Comparison of ENCODE assay signal across 9 mouse cellular contexts in the genomic region with DNA sequence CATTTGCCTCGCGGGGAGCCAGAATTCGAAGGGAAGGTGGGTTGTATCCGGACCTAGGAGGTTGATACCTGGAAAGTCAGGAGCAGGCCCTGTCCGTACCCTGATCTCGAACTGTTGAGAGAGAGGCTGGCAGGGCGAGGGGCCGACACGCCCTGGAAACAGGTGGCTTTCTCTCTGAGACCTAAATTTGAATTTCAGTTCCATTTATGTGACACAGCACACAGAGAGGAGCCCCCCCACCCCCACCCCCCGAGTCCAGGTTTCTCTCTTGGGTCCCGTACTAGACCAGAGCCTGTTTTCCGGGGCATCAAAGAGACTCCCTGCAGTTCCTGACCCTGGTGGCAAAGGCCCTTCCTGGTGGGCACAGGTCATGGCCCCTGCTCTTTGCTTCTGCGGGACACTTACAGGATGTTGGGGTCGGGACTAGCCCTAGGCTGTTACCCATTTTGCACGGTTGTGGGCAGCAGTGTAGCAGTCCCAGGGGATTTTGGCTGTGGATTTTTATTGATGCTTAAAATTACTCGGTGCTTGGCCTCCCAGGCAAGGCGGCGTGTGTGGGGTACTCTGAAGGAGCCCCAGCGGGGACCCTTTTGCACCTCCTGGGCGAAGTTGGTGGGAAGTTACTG. TPM values are rescaled to one million over a fixed set of nuclear protein-coding genes. Genes with fewer than 3 reads are reported as not detected.
DNase-seq lines count a peak whose midpoint lies in the region; ATAC-seq and TF ChIP-seq lines count a peak whose summit lies in the region.
"Had no signal": no experiment of that assay in that cellular context is flagged by ENCODE, and none has a peak within 500 bp of the region (broad histone marks: within the 10 kb centered on the region; RNA-seq: fewer than 3 reads in every experiment).

No protein-coding gene starts in this region.

- WGBS in heart, embryonic 13.5 days, result 21% methylated on average over 20 of the region's 20 CpGs
- 9% methylated on average over 20 of the region's 20 CpGs for WGBS in hindbrain, embryonic 11.5 days
- WGBS in midbrain, embryonic 11.5 days, result 11% methylated on average over 20 of the region's 20 CpGs

- ATAC-seq in heart, embryonic 13.5 days (ENCODE audit: extremely low read depth, insufficient number of reproducible peaks, low FRiP score, low TSS enrichment), result no peak
- no peak for ATAC-seq in hindbrain, embryonic 11.5 days (ENCODE audit: low FRiP score)
- ATAC-seq in midbrain, embryonic 11.5 days (ENCODE audit: low FRiP score), result no peak
- ATAC-seq: CD4-positive, CD25-positive, alpha-beta regulatory T cell, adult 4 months had no signal

- no peak overlapping the region for H3K27ac ChIP-seq in heart, embryonic 13.5 days (replicated peaks)
- H3K27ac ChIP-seq in hindbrain, embryonic 11.5 days (ENCODE audit: low read depth, low read length), result no peak overlapping the region
- H3K27ac ChIP-seq in midbrain, embryonic 11.5 days (ENCODE audit: low read depth, low read length), result no peak overlapping the region

- no peaks in the 10 kb centered on the region for H3K36me3 ChIP-seq in heart, embryonic 13.5 days
- H3K36me3 ChIP-seq in E14TG2a.4 (ENCODE audit: insufficient read depth, low read length), result no peaks in the 10 kb centered on the region
- H3K36me3 ChIP-seq in hindbrain, embryonic 11.5 days (ENCODE audit: control insufficient read depth, insufficient read depth, low read length), result no peaks in the 10 kb centered on the region
- no peaks in the 10 kb centered on the region for H3K36me3 ChIP-seq in midbrain, embryonic 11.5 days (ENCODE audit: control insufficient read depth, insufficient read depth, low read length)

- H3K27me3 ChIP-seq in heart, embryonic 13.5 days (replicated peaks), result peaks cover 31% of the 10 kb centered on the region
- H3K27me3 ChIP-seq in E14TG2a.4 (ENCODE audit: insufficient read depth, low read length), result peaks cover 70% of the 10 kb centered on the region
- H3K27me3 ChIP-seq in hindbrain, embryonic 11.5 days (ENCODE audit: control insufficient read depth, insufficient read depth, low read length), result peaks cover 16% of the 10 kb centered on the region
- peaks cover 17% of the 10 kb centered on the region for H3K27me3 ChIP-seq in midbrain, embryonic 11.5 days (ENCODE audit: control insufficient read depth, insufficient read depth, low read length)

- TF ChIP-seq CTCF in E14TG2a.4 (conservative IDR thresholded peaks at IDR 0.05; ENCODE audit: low read length), result no peak

- H3K9me3 ChIP-seq in heart, embryonic 13.5 days, result no peaks in the 10 kb centered on the region
- H3K9me3 ChIP-seq in E14TG2a.4 (ENCODE audit: low read length), result no peaks in the 10 kb centered on the region
- no peaks in the 10 kb centered on the region for H3K9me3 ChIP-seq in hindbrain, embryonic 11.5 days (ENCODE audit: control insufficient read depth, low read length)
- H3K9me3 ChIP-seq in midbrain, embryonic 11.5 days (ENCODE audit: control insufficient read depth, low read length), result no peaks in the 10 kb centered on the region

- peak overlapping the region; percentile 75 for H3K4me3 ChIP-seq in heart, embryonic 13.5 days
- H3K4me3 ChIP-seq in E14TG2a.4 (replicated peaks; ENCODE audit: low read length), result peak overlapping the region; percentile 92
- peak overlapping the region; percentile 49 for H3K4me3 ChIP-seq in hindbrain, embryonic 11.5 days (ENCODE audit: low read depth, low read length)
- H3K4me3 ChIP-seq in midbrain, embryonic 11.5 days (ENCODE audit: low read depth, low read length), result peak overlapping the region; percentile 55

- no peak for DNase-seq in heart, adult 11 months
- DNase-seq in hindbrain, embryonic 11.5 days (ENCODE audit: low spot score), result peak; percentile 19
- DNase-seq in midbrain, embryonic 11.5 days (ENCODE audit: low spot score, missing footprints), result no peak
- DNase-seq in urinary bladder, postnatal 4 days (ENCODE audit: low spot score in 2 of 2), result no peak
- no peak for DNase-seq in layer of hippocampus, postnatal 10 days (ENCODE audit: low spot score in 2 of 2)
- no peak for DNase-seq in gastrocnemius, adult 8-10 months (ENCODE audit: low spot score in 2 of 2)

- peak overlapping the region; percentile 93 for H3K4me2 ChIP-seq in heart, embryonic 13.5 days
- peak overlapping the region; percentile 98 for H3K4me2 ChIP-seq in hindbrain, embryonic 11.5 days (replicated peaks; ENCODE audit: low read depth, low read length)
- H3K4me2 ChIP-seq in midbrain, embryonic 11.5 days, result peak overlapping the region; percentile 100

- peak overlapping the region; percentile 86 for H3K9ac ChIP-seq in heart, embryonic 13.5 days
- no peak overlapping the region for H3K9ac ChIP-seq in hindbrain, embryonic 11.5 days (ENCODE audit: low read depth, low read length)
- H3K9ac ChIP-seq in midbrain, embryonic 11.5 days (ENCODE audit: low read length), result peak overlapping the region; percentile 59; the same call in 1 of the 2 replicates

- peaks cover 26% of the 10 kb centered on the region for H3K4me1 ChIP-seq in heart, embryonic 13.5 days
- peaks cover 63% of the 10 kb centered on the region for H3K4me1 ChIP-seq in E14TG2a.4 (replicated peaks; ENCODE audit: low read depth, low read length)
- peaks cover 2% of the 10 kb centered on the region for H3K4me1 ChIP-seq in hindbrain, embryonic 11.5 days (replicated peaks; ENCODE audit: control insufficient read depth, insufficient read depth, low read length)
- peaks cover 14% of the 10 kb centered on the region; the same call in 1 of the 2 replicates for H3K4me1 ChIP-seq in midbrain, embryonic 11.5 days (ENCODE audit: control insufficient read depth, insufficient read depth, low read length)

RNA-seq across cellular contexts. Expression of gene Plcg2, which starts 0.9 kb away (rescaled TPM):
- 6.0 and 7.2 TPM in 2 replicates for polyA plus RNA-seq in heart, embryonic 13.5 days (2015; fragmentation: Nextera tagmentation; extraction: Ambion mirVana)
- polyA plus RNA-seq in hindbrain, embryonic 11.5 days (2014; fragmentation: Nextera tagmentation; extraction: Ambion mirVana), result 1.8 TPM in 2 replicates
- polyA plus RNA-seq in midbrain, embryonic 11.5 days (2014; fragmentation: Nextera tagmentation; extraction: Ambion mirVana), result 2.2 and 2.3 TPM in 2 replicates
- 1 to 10 TPM; 2.8 to 3.2 TPM for total RNA-seq in layer of hippocampus, postnatal 10 days (2021)
- total RNA-seq in gastrocnemius, adult 8-10 months (2022), result under 1 TPM; 0.51 to 0.74 (median 0.67) TPM
